Mouse (Mus musculus): Measurements from ENCODE around the gene Grap. TPM values are rescaled to one million over a fixed set of nuclear protein-coding genes. Genes with fewer than 3 reads are reported as not detected.

Grap gene
- polyA plus RNA-seq, 1 experiment: 7.7 TPM

DNA sequence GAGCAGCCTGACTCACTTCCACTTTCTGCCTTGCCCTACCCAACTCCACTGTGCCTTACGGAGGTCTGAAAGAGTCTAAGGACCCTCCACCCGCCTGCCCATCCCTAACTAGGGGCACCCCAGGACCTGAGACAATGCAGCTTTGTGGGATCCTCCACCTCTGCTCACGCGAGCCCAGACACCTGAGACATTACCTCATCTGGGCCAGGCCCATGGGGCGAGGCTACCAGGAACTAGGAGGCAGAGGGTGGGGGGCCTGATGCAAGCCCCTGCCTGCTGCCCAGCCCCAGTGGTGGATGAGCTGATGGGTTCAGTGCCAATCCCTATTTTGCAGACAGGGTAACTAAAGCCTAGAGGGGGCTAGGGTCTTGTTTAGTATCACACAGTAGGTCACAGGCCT is 46.4 kb downstream of the Grap start:
- peaks cover 37% of the 10 kb centered on the region for H3K4me1 ChIP-seq (ENCODE audit: control insufficient read depth, insufficient read depth, insufficient read length, low read length)
- H3K36me3 ChIP-seq (ENCODE audit: control insufficient read depth, insufficient read depth, low read length): peaks cover 61% of the 10 kb centered on the region
- H3K4me3 ChIP-seq (ENCODE audit: low read depth, low read length): no peak overlapping the region
- WGBS: 35% methylated on average over 5 of the region's 5 CpGs
- H3K27ac ChIP-seq (ENCODE audit: insufficient read depth, low read depth, low read length): peak overlapping the region; percentile 98
- no peak for TF ChIP-seq CTCF (IDR thresholded peaks at IDR 0.05; ENCODE audit: extremely low read depth, insufficient read length, insufficient replicate concordance, low read depth, low read length)
- TF ChIP-seq POLR2A (IDR thresholded peaks at IDR 0.05; ENCODE audit: low read depth, low read length): no peak
- no peaks in the 10 kb centered on the region for H3K27me3 ChIP-seq (ENCODE audit: control insufficient read depth, insufficient read depth, low read length)

DNA sequence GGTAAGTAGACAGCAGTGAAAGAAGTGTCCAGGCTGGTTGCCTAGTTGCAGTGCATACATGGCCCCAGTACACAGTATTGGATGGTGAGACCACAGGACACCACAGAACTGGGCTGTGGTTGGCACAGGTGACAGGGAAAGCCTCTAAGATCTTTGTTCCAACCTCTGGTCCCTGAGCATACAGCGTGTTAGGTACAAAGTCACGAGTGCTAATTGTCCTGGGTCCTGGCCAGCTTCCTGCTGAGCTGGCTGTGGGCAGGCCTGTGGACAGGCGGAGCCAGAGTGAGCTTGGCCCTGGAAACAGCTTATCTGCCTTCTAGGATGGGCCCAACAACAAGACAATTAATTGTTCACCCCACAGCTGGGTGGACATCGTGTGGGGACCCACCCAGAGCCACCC is 46.9 kb downstream of the Grap start:
- Histone ChIP-seq H3K27me3 (ENCODE audit: control insufficient read depth, insufficient read depth, low read length) (no peaks in the 10 kb centered on the region), H3K4me3 (ENCODE audit: low read depth, low read length) (no peak overlapping the region), H3K27ac (ENCODE audit: insufficient read depth, low read depth, low read length) (peak overlapping the region; percentile 98), H3K36me3 (ENCODE audit: control insufficient read depth, insufficient read depth, low read length) (peaks cover 61% of the 10 kb centered on the region), H3K4me1 (ENCODE audit: control insufficient read depth, insufficient read depth, insufficient read length, low read length) (peaks cover 33% of the 10 kb centered on the region)
- 12% methylated on average over 4 of the region's 4 CpGs for WGBS
- no peak; the same call in 1 of the 2 replicates for TF ChIP-seq POLR2A (IDR thresholded peaks at IDR 0.05; ENCODE audit: low read depth, low read length)
- TF ChIP-seq CTCF (IDR thresholded peaks at IDR 0.05; ENCODE audit: extremely low read depth, insufficient read length, insufficient replicate concordance, low read depth, low read length): no peak

DNA sequence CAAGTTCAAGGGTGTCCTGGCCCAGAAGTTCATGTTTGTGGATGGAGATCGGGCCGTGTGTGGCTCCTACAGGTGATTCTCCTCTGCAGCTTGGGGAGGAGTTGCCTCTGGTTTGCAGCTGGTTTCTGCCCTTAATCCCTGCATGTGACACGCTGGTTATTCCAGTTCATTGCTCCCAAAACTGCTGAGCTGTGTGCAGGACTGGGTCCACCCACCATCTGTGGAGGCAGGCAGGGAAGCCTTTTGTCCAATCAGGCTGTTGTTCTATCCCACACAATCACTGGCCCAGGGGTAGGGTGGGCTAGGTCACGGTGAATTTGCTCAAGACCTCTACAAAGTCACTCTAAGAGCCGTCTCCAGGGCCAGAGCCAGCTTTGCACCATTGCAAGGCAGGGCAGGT is 48.6 kb downstream of the Grap start:
- WGBS: 89% methylated on average over 5 of the region's 5 CpGs
- no peak overlapping the region for H3K27ac ChIP-seq (ENCODE audit: insufficient read depth, low read depth, low read length)
- peaks cover 29% of the 10 kb centered on the region for H3K4me1 ChIP-seq (ENCODE audit: control insufficient read depth, insufficient read depth, insufficient read length, low read length)
- H3K27me3 ChIP-seq (ENCODE audit: control insufficient read depth, insufficient read depth, low read length): no peaks in the 10 kb centered on the region
- H3K4me3 ChIP-seq (ENCODE audit: low read depth, low read length): no peak overlapping the region
- no peak for TF ChIP-seq POLR2A (IDR thresholded peaks at IDR 0.05; ENCODE audit: low read depth, low read length)
- peaks cover 50% of the 10 kb centered on the region for H3K36me3 ChIP-seq (ENCODE audit: control insufficient read depth, insufficient read depth, low read length)

DNA sequence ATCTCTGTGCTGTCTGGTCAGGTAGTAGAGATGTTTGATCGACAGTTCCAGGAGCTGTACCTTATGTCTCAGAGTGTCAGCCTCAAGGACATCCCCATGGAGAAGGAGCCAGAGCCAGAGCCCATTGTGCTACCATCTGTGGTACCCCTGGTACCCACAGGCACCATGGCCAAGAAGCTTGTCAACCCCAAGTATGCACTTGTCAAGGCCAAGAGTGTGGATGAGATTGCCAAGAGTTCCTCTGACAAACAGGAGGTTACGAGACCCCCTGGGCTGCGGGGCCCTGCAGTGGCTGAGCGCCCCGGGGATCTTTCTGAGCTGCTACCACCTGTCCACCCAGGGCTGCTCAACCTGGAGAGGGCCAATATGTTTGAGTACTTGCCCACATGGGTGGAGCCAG is 49.4 kb downstream of the Grap start:
- H3K36me3 ChIP-seq (ENCODE audit: control insufficient read depth, insufficient read depth, low read length): peaks cover 49% of the 10 kb centered on the region
- WGBS: 93% methylated on average over 5 of the region's 5 CpGs
- TF ChIP-seq POLR2A (IDR thresholded peaks at IDR 0.05; ENCODE audit: low read depth, low read length): no peak
- no peak for TF ChIP-seq CTCF (IDR thresholded peaks at IDR 0.05; ENCODE audit: extremely low read depth, insufficient read length, insufficient replicate concordance, low read depth, low read length)
- no peak overlapping the region for H3K27ac ChIP-seq (ENCODE audit: insufficient read depth, low read depth, low read length)
- H3K27me3 ChIP-seq (ENCODE audit: control insufficient read depth, insufficient read depth, low read length): no peaks in the 10 kb centered on the region
- H3K4me1 ChIP-seq (ENCODE audit: control insufficient read depth, insufficient read depth, insufficient read length, low read length): peaks cover 30% of the 10 kb centered on the region
- H3K4me3 ChIP-seq (ENCODE audit: low read depth, low read length): no peak overlapping the region

DNA sequence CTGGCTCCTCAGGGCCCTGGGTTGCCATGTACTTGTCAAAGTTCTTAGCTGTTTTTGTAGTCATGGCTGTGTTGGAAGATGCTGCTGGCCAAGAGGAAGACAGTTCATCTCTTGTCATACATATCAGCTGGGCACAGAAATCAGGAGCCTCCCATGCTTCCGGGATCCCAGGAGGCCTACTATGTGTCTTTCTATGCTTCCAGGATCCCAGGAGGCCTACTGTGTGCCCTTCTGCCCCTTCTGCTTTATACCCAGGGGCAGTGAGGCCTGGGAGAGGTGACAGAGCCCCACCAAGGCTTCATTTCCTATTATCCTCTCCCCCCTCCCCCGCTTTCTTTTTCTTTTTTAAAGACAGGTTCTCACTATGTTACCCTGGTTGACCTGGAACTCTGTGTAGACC is 52.5 kb downstream of the Grap start:
- WGBS: 93% methylated on average over 2 of the region's 2 CpGs
- Histone ChIP-seq H3K27ac (ENCODE audit: insufficient read depth, low read depth, low read length) (no peak overlapping the region), H3K4me1 (ENCODE audit: control insufficient read depth, insufficient read depth, insufficient read length, low read length) (peaks cover 10% of the 10 kb centered on the region), H3K4me3 (ENCODE audit: low read depth, low read length) (no peak overlapping the region), H3K36me3 (ENCODE audit: control insufficient read depth, insufficient read depth, low read length) (peaks cover 48% of the 10 kb centered on the region), H3K27me3 (ENCODE audit: control insufficient read depth, insufficient read depth, low read length) (no peaks in the 10 kb centered on the region)
- TF ChIP-seq CTCF (IDR thresholded peaks at IDR 0.05; ENCODE audit: extremely low read depth, insufficient read length, insufficient replicate concordance, low read depth, low read length) (no peak), POLR2A (IDR thresholded peaks at IDR 0.05; ENCODE audit: low read depth, low read length) (no peak)

DNA sequence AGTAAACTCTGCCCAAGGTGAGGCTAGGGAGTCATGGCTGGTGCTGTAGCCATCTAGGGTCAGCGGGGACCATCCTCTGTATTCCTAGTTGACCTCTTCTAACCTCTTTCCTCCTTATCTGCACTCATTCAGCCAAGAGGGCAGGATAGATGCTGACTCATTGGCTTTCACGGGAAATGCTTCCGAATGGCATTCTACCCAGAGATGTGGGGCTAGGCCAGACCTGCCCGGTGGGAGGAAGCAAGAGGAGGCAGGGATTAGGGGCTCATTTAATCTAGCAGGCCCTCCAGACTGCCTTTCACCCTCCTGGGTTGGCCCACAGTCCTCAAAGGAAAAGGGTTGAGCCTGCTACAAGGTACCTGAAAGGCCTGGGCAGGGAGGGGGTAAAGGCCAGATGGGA is 53.2 kb downstream of the Grap start:
- Histone ChIP-seq H3K4me1 (ENCODE audit: control insufficient read depth, insufficient read depth, insufficient read length, low read length) (peaks cover 6% of the 10 kb centered on the region), H3K27ac (ENCODE audit: insufficient read depth, low read depth, low read length) (no peak overlapping the region), H3K36me3 (ENCODE audit: control insufficient read depth, insufficient read depth, low read length) (peaks cover 43% of the 10 kb centered on the region), H3K27me3 (ENCODE audit: control insufficient read depth, insufficient read depth, low read length) (no peaks in the 10 kb centered on the region), H3K4me3 (ENCODE audit: low read depth, low read length) (no peak overlapping the region)
- no peak for TF ChIP-seq CTCF (IDR thresholded peaks at IDR 0.05; ENCODE audit: extremely low read depth, insufficient read length, insufficient replicate concordance, low read depth, low read length)
- TF ChIP-seq POLR2A (IDR thresholded peaks at IDR 0.05; ENCODE audit: low read depth, low read length): no peak
- 48% methylated on average over 4 of the region's 4 CpGs for WGBS

DNA sequence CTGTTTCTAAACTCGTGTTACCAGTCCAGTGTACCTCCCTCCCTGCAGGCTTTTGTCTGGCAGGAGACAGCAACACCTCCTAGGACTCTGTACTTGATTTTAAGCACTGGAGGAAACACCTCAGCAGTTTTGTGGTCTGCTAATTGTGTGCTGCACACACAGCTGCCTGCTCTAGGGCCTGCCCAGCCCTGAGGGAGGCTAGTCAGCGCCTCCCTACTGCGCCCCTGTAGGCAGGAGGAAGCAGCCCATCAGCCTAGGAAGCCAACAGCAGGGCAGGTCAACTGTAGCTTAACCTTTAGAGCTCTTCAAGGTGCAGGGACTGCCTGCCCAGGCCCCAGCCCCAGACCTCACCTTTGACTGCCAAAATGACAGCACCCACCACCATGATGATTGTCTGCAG is 55.9 kb downstream of the Grap start:
- WGBS: 62% methylated on average over 3 of the region's 3 CpGs
- Histone ChIP-seq H3K27ac (ENCODE audit: insufficient read depth, low read depth, low read length) (no peak overlapping the region), H3K27me3 (ENCODE audit: control insufficient read depth, insufficient read depth, low read length) (no peaks in the 10 kb centered on the region), H3K4me3 (ENCODE audit: low read depth, low read length) (no peak overlapping the region), H3K4me1 (ENCODE audit: control insufficient read depth, insufficient read depth, insufficient read length, low read length) (peaks cover 6% of the 10 kb centered on the region), H3K36me3 (ENCODE audit: control insufficient read depth, insufficient read depth, low read length) (peaks cover 17% of the 10 kb centered on the region)
- TF ChIP-seq CTCF (IDR thresholded peaks at IDR 0.05; ENCODE audit: extremely low read depth, insufficient read length, insufficient replicate concordance, low read depth, low read length): no peak
- no peak for TF ChIP-seq POLR2A (IDR thresholded peaks at IDR 0.05; ENCODE audit: low read depth, low read length)
